Mouse (Mus musculus): ENCODE data around the gene Derl3. TPM values are rescaled to one million over a fixed set of nuclear protein-coding genes. Genes with fewer than 3 reads are reported as not detected.

Derl3 gene
- polyA plus RNA-seq, 1 experiment from 2014 or later: 1.7 TPM

GRCm38 (mm10) chr10:75931311-75931710, 38.1 kb downstream of the Derl3 start:
- Histone ChIP-seq H3K4me2 (ENCODE audit: low read length) (peak overlapping the region; percentile 81), H3K4me3 (ENCODE audit: control insufficient read depth in 1 of 2, insufficient read depth in 1 of 2, low read depth in 1 of 2, low read length in 2 of 2) (peak overlapping the region in 1 of 2 experiments; percentile 56; a peak in 3 of 4 replicates), H3K27ac (replicated peaks in 1 of 2; ENCODE audit: control insufficient read depth in 1 of 2, insufficient read depth in 1 of 2, low read depth in 2 of 2, low read length in 2 of 2) (no peak overlapping the region), H3K27me3 (ENCODE audit: control insufficient read depth, insufficient read depth, low read length) (peaks cover 11% of the 10 kb centered on the region), H3K36me3 (ENCODE audit: control insufficient read depth, insufficient read depth, low read length) (peaks cover 6% of the 10 kb centered on the region; the same call in 1 of the 2 replicates), H3K4me1 (ENCODE audit: control insufficient read depth in 2 of 2, insufficient read depth in 2 of 2, low read length in 2 of 2) (peaks cover 31% of the 10 kb centered on the region in 2 experiments), H3K9me3 (ENCODE audit: control insufficient read depth, low read length) (no peaks in the 10 kb centered on the region), H3K9ac (ENCODE audit: low read length) (peak overlapping the region; percentile 77; the same call in 1 of the 2 replicates)
- 29% methylated on average over 7 of the region's 7 CpGs for WGBS
- ATAC-seq (ENCODE audit: insufficient number of reproducible peaks, insufficient read depth, low FRiP score, low read depth): no peak

- Histone ChIP-seq H3K4me2 (ENCODE audit: low read length) (peak overlapping the region; percentile 81), H3K36me3 (ENCODE audit: control insufficient read depth, insufficient read depth, low read length) (peaks cover 3% of the 10 kb centered on the region; the same call in 1 of the 2 replicates), H3K9ac (ENCODE audit: low read length) (peak overlapping the region; percentile 77), H3K27ac (replicated peaks in 1 of 2; ENCODE audit: control insufficient read depth in 1 of 2, insufficient read depth in 1 of 2, low read depth in 2 of 2, low read length in 2 of 2) (peak overlapping the region; percentile 43 to 51; a peak in 3 of 4 replicates), H3K4me3 (ENCODE audit: control insufficient read depth in 1 of 2, insufficient read depth in 1 of 2, low read depth in 1 of 2, low read length in 2 of 2) (peak overlapping the region; percentile 56 to 81), H3K27me3 (ENCODE audit: control insufficient read depth, insufficient read depth, low read length) (peaks cover 11% of the 10 kb centered on the region), H3K9me3 (ENCODE audit: control insufficient read depth, low read length) (no peaks in the 10 kb centered on the region), H3K4me1 (ENCODE audit: control insufficient read depth in 2 of 2, insufficient read depth in 2 of 2, low read length in 2 of 2) (peaks cover 31% of the 10 kb centered on the region in 2 experiments)
- peak; percentile 52 for ATAC-seq (ENCODE audit: insufficient number of reproducible peaks, insufficient read depth, low FRiP score, low read depth)
- 1% methylated on average over 29 of the region's 44 CpGs for WGBS
These were observed 39.0 kb downstream of the Derl3 start for GRCm38 (mm10) chr10:75932081-75932678.

- 48% methylated on average over 6 of the region's 6 CpGs for WGBS
These were observed 39.7 kb downstream of the Derl3 start, which contains the start of gene Chchd10 for GRCm38 (mm10) chr10:75932891-75933290. Gene Chchd10 (plus strand): TSS chr10:75933130.

GRCm38 (mm10) chr10:75934991-75935390, 41.8 kb downstream of the Derl3 start:
- Histone ChIP-seq H3K36me3 (ENCODE audit: control insufficient read depth, insufficient read depth, low read length) (peaks cover 12% of the 10 kb centered on the region; the same call in 1 of the 2 replicates), H3K9ac (ENCODE audit: low read length) (no peak overlapping the region), H3K4me1 (ENCODE audit: control insufficient read depth in 2 of 2, insufficient read depth in 2 of 2, low read length in 2 of 2) (peaks cover 28 to 34% of the 10 kb centered on the region in 2 experiments), H3K27ac (replicated peaks in 1 of 2; ENCODE audit: control insufficient read depth in 1 of 2, insufficient read depth in 1 of 2, low read depth in 2 of 2, low read length in 2 of 2) (peak overlapping the region in 1 of 2 experiments; percentile 89; a peak in 1 of 4 replicates), H3K9me3 (ENCODE audit: control insufficient read depth, low read length) (no peaks in the 10 kb centered on the region), H3K4me3 (ENCODE audit: control insufficient read depth in 1 of 2, insufficient read depth in 1 of 2, low read depth in 1 of 2, low read length in 2 of 2) (peak overlapping the region in 1 of 2 experiments; percentile 72; a peak in 1 of 4 replicates), H3K27me3 (ENCODE audit: control insufficient read depth, insufficient read depth, low read length) (peaks cover 8% of the 10 kb centered on the region), H3K4me2 (ENCODE audit: low read length) (peak overlapping the region; percentile 62)
- ATAC-seq (ENCODE audit: insufficient number of reproducible peaks, insufficient read depth, low FRiP score, low read depth): no peak
- 76% methylated on average over 1 of the region's 1 CpGs for WGBS

More at GRCm38 (mm10) chr10:75932891-75933290, 39.7 kb downstream of the Derl3 start, which contains the start of gene Chchd10:
- no peak for ATAC-seq (ENCODE audit: insufficient number of reproducible peaks, insufficient read depth, low FRiP score, low read depth)
- Histone ChIP-seq H3K36me3 (ENCODE audit: control insufficient read depth, insufficient read depth, low read length) (no peaks in the 10 kb centered on the region; the same call in 1 of the 2 replicates), H3K4me3 (ENCODE audit: control insufficient read depth in 1 of 2, insufficient read depth in 1 of 2, low read depth in 1 of 2, low read length in 2 of 2) (peak within 1 kb of the TSS; percentile 56 to 81), H3K9me3 (ENCODE audit: control insufficient read depth, low read length) (no peaks in the 10 kb centered on the region), H3K9ac (ENCODE audit: low read length) (peak within 1 kb of the TSS; percentile 77), H3K4me1 (ENCODE audit: control insufficient read depth in 2 of 2, insufficient read depth in 2 of 2, low read length in 2 of 2) (peaks cover 31 to 34% of the 10 kb centered on the region in 2 experiments), H3K4me2 (ENCODE audit: low read length) (peak within 1 kb of the TSS; percentile 81), H3K27ac (replicated peaks in 1 of 2; ENCODE audit: control insufficient read depth in 1 of 2, insufficient read depth in 1 of 2, low read depth in 2 of 2, low read length in 2 of 2) (peak within 1 kb of the TSS; percentile 43 to 51; a peak in 3 of 4 replicates), H3K27me3 (ENCODE audit: control insufficient read depth, insufficient read depth, low read length) (peaks cover 11% of the 10 kb centered on the region)

- Histone ChIP-seq H3K27me3 (ENCODE audit: control insufficient read depth, insufficient read depth, low read length) (peaks cover 8% of the 10 kb centered on the region; the same call in 1 of the 2 replicates), H3K9me3 (ENCODE audit: control insufficient read depth, low read length) (no peaks in the 10 kb centered on the region), H3K36me3 (ENCODE audit: control insufficient read depth, insufficient read depth, low read length) (peaks cover 12% of the 10 kb centered on the region; the same call in 1 of the 2 replicates), H3K4me2 (ENCODE audit: low read length) (peak within 1 kb of the TSS; percentile 62), H3K4me3 (ENCODE audit: control insufficient read depth in 1 of 2, insufficient read depth in 1 of 2, low read depth in 1 of 2, low read length in 2 of 2) (peak within 1 kb of the TSS; percentile 72 to 77), H3K4me1 (ENCODE audit: control insufficient read depth in 2 of 2, insufficient read depth in 2 of 2, low read length in 2 of 2) (peaks cover 20 to 27% of the 10 kb centered on the region in 2 experiments), H3K9ac (ENCODE audit: low read length) (peak within 1 kb of the TSS; percentile 92), H3K27ac (replicated peaks in 1 of 2; ENCODE audit: control insufficient read depth in 1 of 2, insufficient read depth in 1 of 2, low read depth in 2 of 2, low read length in 2 of 2) (peak within 1 kb of the TSS; percentile 88 to 89)
- ATAC-seq (ENCODE audit: insufficient number of reproducible peaks, insufficient read depth, low FRiP score, low read depth): peak; percentile 78
- 2% methylated on average over 51 of the region's 51 CpGs for WGBS
These were observed 42.7 kb downstream of the Derl3 start, which contains the start of gene Mmp11 for GRCm38 (mm10) chr10:75935680-75936541. Gene Mmp11 (minus strand): TSS chr10:75936496.

GRCm38 (mm10) chr10:75936909-75937667, 43.9 kb downstream of the Derl3 start:
- H3K4me2 ChIP-seq (ENCODE audit: low read length): peak overlapping the region; percentile 62
- no peak for ATAC-seq (ENCODE audit: insufficient number of reproducible peaks, insufficient read depth, low FRiP score, low read depth)
- no peak overlapping the region for H3K27ac ChIP-seq (replicated peaks in 1 of 2; ENCODE audit: control insufficient read depth in 1 of 2, insufficient read depth in 1 of 2, low read depth in 2 of 2, low read length in 2 of 2)
- peak overlapping the region; percentile 40 to 72 for H3K4me3 ChIP-seq (ENCODE audit: control insufficient read depth in 1 of 2, insufficient read depth in 1 of 2, low read depth in 1 of 2, low read length in 2 of 2)
- H3K4me1 ChIP-seq (ENCODE audit: control insufficient read depth in 2 of 2, insufficient read depth in 2 of 2, low read length in 2 of 2): peaks cover 11 to 18% of the 10 kb centered on the region in 2 experiments
- 30% methylated on average over 18 of the region's 18 CpGs for WGBS
- no peaks in the 10 kb centered on the region for H3K9me3 ChIP-seq (ENCODE audit: control insufficient read depth, low read length)
- H3K36me3 ChIP-seq (ENCODE audit: control insufficient read depth, insufficient read depth, low read length): peaks cover 12% of the 10 kb centered on the region; the same call in 1 of the 2 replicates
- H3K9ac ChIP-seq (ENCODE audit: low read length): peak overlapping the region; percentile 92
- no peaks in the 10 kb centered on the region for H3K27me3 ChIP-seq (ENCODE audit: control insufficient read depth, insufficient read depth, low read length)
